8 mouse cellular contexts compared by ENCODE assay signal in the genomic region with DNA sequence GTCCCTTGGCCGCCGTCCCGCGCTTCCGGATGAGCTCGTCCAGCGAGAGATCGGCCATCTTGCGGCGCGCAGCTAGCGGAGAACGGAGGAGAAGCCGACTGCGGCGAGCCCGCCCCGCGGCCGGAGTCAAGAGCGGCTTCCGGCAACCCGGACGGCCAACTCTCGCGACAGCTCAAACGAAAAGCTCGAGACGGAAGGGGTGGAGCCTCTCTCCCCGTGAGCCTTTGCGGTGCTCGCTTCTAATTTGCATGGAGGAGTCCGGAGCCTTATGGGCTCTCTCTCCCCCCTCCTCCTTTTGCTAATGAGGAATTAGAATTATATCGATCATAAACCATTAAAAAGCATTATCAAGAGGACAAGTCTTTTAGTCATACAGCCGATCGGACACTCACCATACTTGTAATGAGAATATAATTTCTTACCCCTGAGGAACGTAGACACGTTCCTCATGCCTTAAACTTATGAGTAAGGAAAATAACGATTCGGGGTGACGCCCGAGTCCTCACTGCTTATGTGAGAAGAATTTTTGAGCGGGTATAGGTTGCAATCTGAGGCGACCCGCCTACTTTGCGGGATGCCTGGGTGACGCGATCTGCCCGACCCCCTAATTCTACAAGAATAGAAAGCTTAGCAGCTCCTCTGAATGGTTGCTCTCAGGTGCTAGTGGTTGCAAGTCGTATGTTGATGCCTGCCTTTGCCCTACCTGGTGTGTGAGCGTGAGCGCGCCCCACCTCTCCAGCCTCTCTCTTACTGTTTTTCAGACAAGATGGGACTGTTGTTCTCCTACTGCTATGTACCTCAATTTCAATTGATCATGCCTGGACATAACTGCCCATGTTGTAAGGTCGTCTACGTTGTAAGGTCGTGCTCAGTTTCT. TPM values are rescaled to one million over a fixed set of nuclear protein-coding genes. Genes with fewer than 3 reads are reported as not detected.
DNase-seq lines count a peak whose midpoint lies in the region; ATAC-seq and TF ChIP-seq lines count a peak whose summit lies in the region.

TSS of gene Poldip3 (minus strand) at position 189 of the 877 bp plus-strand sequence.

- DNase-seq in MEL (ENCODE audit: low read depth, low spot score) = peak; percentile 98
- peak; percentile 98 to 99 for DNase-seq in cerebellum, adult 2 months
- peak; percentile 99 for DNase-seq in forelimb bud, embryonic 11.5 days (ENCODE audit: low read depth, low spot score)
- peak; percentile 99 for DNase-seq in layer of hippocampus, adult 9-10 months (ENCODE audit: low spot score)
- DNase-seq in ovary, postnatal 10 days (ENCODE audit: low spot score) = peak; percentile 95
- peak; percentile 95 to 99 for DNase-seq in thymus, postnatal 10 days (ENCODE audit: low spot score in 2 of 2)

- WGBS in cerebellum, adult 2 months = under 1% methylated on average over 56 of the region's 56 CpGs
- WGBS in lung, embryonic 16.5 days = under 1% methylated on average over 56 of the region's 56 CpGs

- ATAC-seq in hematopoietic stem cell, adult 5-6 weeks (replicated peaks in 1 of 2; ENCODE audit: insufficient read depth in 1 of 2, low FRiP score in 2 of 2, low TSS enrichment in 1 of 2, low read depth in 1 of 2, poor library complexity in 2 of 2, severe bottlenecking in 2 of 2) = peak; percentile 85 to 90
- peak; percentile 95 for ATAC-seq in lung, embryonic 16.5 days (ENCODE audit: low read depth)

- H3K36me3 ChIP-seq in MEL (ENCODE audit: control insufficient read depth in 1 of 2, insufficient read depth in 2 of 2, low read length in 2 of 2) = peaks cover 2 to 7% of the 10 kb centered on the region in 2 experiments; a peak in 3 of 4 replicates
- H3K36me3 ChIP-seq in lung, embryonic 16.5 days (ENCODE audit: control insufficient read depth, insufficient read depth, low read length) = peaks cover 14% of the 10 kb centered on the region; the same call in 1 of the 2 replicates

- no peak for TF ChIP-seq EP300 in MEL (IDR thresholded peaks at IDR 0.05; ENCODE audit: low read depth in 1 of 2, low read length in 2 of 2)

- no peaks in the 10 kb centered on the region for H3K9me3 ChIP-seq in MEL (replicated peaks; ENCODE audit: insufficient read depth, low read length)
- H3K9me3 ChIP-seq in lung, embryonic 16.5 days (ENCODE audit: control insufficient read depth, low read length) = no peaks in the 10 kb centered on the region

- peak within 1 kb of the TSS; percentile 97 to 98 for H3K4me3 ChIP-seq in MEL (ENCODE audit: control insufficient read depth in 1 of 2, insufficient read depth in 1 of 2, low read depth in 2 of 2, low read length in 2 of 2)
- peak within 1 kb of the TSS; percentile 99 for H3K4me3 ChIP-seq in cerebellum, adult 2 months (replicated peaks; ENCODE audit: insufficient read depth, low read depth, low read length)
- H3K4me3 ChIP-seq in lung, embryonic 16.5 days (ENCODE audit: low read length) = peak within 1 kb of the TSS; percentile 97

- peak; percentile 96 to 99 for TF ChIP-seq POLR2A in MEL (IDR thresholded peaks at IDR 0.05; ENCODE audit: control insufficient read depth in 1 of 2, insufficient read depth in 1 of 2, low read depth in 1 of 2, low read length in 2 of 2, poor library complexity in 1 of 2)
- TF ChIP-seq POLR2A in cerebellum, adult 2 months (IDR thresholded peaks at IDR 0.05; ENCODE audit: borderline replicate concordance, insufficient read depth, low read length) = peak; percentile 78

- no peaks in the 10 kb centered on the region for H3K27me3 ChIP-seq in MEL (ENCODE audit: control insufficient read depth in 1 of 2, insufficient read depth in 2 of 2, low read length in 2 of 2)
- H3K27me3 ChIP-seq in cerebellum, adult 2 months (ENCODE audit: control insufficient read depth, insufficient read depth, low read length) = no peaks in the 10 kb centered on the region
- no peaks in the 10 kb centered on the region for H3K27me3 ChIP-seq in lung, embryonic 16.5 days (ENCODE audit: control insufficient read depth, insufficient read depth, low read depth, low read length)

- peak within 1 kb of the TSS; percentile 94 for H3K27ac ChIP-seq in MEL (ENCODE audit: control insufficient read depth, low read depth, low read length)
- peak within 1 kb of the TSS; percentile 100 for H3K27ac ChIP-seq in cerebellum, adult 2 months (ENCODE audit: insufficient read depth, low read length)
- peak within 1 kb of the TSS; percentile 99 for H3K27ac ChIP-seq in lung, embryonic 16.5 days (ENCODE audit: low read length)

- H3K4me1 ChIP-seq in MEL (ENCODE audit: control insufficient read depth in 1 of 2, insufficient read depth in 2 of 2, low read length in 2 of 2) = peaks cover 0 to 16% of the 10 kb centered on the region in 2 experiments; a peak in 2 of 4 replicates
- H3K4me1 ChIP-seq in cerebellum, adult 2 months (ENCODE audit: control insufficient read depth, insufficient read depth, low read length) = peaks cover 8% of the 10 kb centered on the region; the same call in 1 of the 2 replicates
- H3K4me1 ChIP-seq in lung, embryonic 16.5 days (replicated peaks; ENCODE audit: control insufficient read depth, insufficient read depth, low read length) = peaks cover 8% of the 10 kb centered on the region

- TF ChIP-seq CTCF in MEL (IDR thresholded peaks at IDR 0.05 in 2 of 3, conservative IDR thresholded peaks at IDR 0.05 in 1 of 3; ENCODE audit: control insufficient read depth in 1 of 3, insufficient read depth in 1 of 3, low read depth in 2 of 3, low read length in 3 of 3, poor library complexity in 1 of 3, severe bottlenecking in 1 of 3) = no peak
- TF ChIP-seq CTCF in cerebellum, adult 2 months (IDR thresholded peaks at IDR 0.05; ENCODE audit: borderline replicate concordance, insufficient read depth, low read depth, low read length) = no peak

- H3K9ac ChIP-seq in MEL (ENCODE audit: control insufficient read depth, low read depth, low read length, poor library complexity, severe bottlenecking) = peak within 1 kb of the TSS; percentile 91
- H3K9ac ChIP-seq in lung, embryonic 16.5 days (ENCODE audit: low read length) = peak within 1 kb of the TSS; percentile 98

- no peak for TF ChIP-seq RAD21 in MEL (IDR thresholded peaks at IDR 0.05; ENCODE audit: low read depth, low read length)

- peaks cover 45% of the 10 kb centered on the region for H3K79me2 ChIP-seq in MEL (ENCODE audit: control insufficient read depth, insufficient read depth, low read length, poor library complexity)

- peak within 1 kb of the TSS; percentile 85 for H3K4me2 ChIP-seq in lung, embryonic 16.5 days (ENCODE audit: low read depth, low read length)

TF ChIP-seq in MEL, 35 proteins besides CTCF, POLR2A, EP300 and RAD21:
- TF ChIP-seq CHD1 (IDR thresholded peaks at IDR 0.05; ENCODE audit: low read depth, low read length) = no peak
- TF ChIP-seq NELFE (IDR thresholded peaks at IDR 0.05; ENCODE audit: low read depth, low read length) = peak; percentile 92
- TF ChIP-seq MEF2A (IDR thresholded peaks at IDR 0.05; ENCODE audit: extremely low read depth, insufficient replicate concordance, low read depth, low read length, poor library complexity, severe bottlenecking) = no peak
- no peak for TF ChIP-seq MAZ (IDR thresholded peaks at IDR 0.05; ENCODE audit: low read depth, low read length)
- peak; percentile 99 for TF ChIP-seq POLR2AphosphoS5 (IDR thresholded peaks at IDR 0.05; ENCODE audit: borderline replicate concordance, low read depth, low read length)
- TF ChIP-seq ETS1 (IDR thresholded peaks at IDR 0.05; ENCODE audit: low read depth, low read length) = peak; percentile 91
- peak; percentile 88 for TF ChIP-seq HCFC1 (IDR thresholded peaks at IDR 0.05; ENCODE audit: low read depth, low read length)
- no peak for TF ChIP-seq BHLHE40 (IDR thresholded peaks at IDR 0.05; ENCODE audit: borderline replicate concordance, low read depth, low read length)
- TF ChIP-seq CHD2 (IDR thresholded peaks at IDR 0.05; ENCODE audit: low read length) = peak; percentile 97
- no peak for TF ChIP-seq GATA1 (IDR thresholded peaks at IDR 0.05; ENCODE audit: low read depth, low read length)
- peak; percentile 100 for TF ChIP-seq POLR2AphosphoS2 (IDR thresholded peaks at IDR 0.05; ENCODE audit: low read length)
- TF ChIP-seq MAX (IDR thresholded peaks at IDR 0.05; ENCODE audit: low read length) = no peak
- no peak for TF ChIP-seq ZC3H11A (IDR thresholded peaks at IDR 0.05; ENCODE audit: low read depth, low read length)
- no peak for TF ChIP-seq MXI1 (IDR thresholded peaks at IDR 0.05; ENCODE audit: low read depth, low read length)
- TF ChIP-seq MAFK (IDR thresholded peaks at IDR 0.05; ENCODE audit: borderline replicate concordance, low read depth, low read length) = no peak
- peak; percentile 88 for TF ChIP-seq SIN3A (IDR thresholded peaks at IDR 0.05; ENCODE audit: low read length)
- TF ChIP-seq GABPA (IDR thresholded peaks at IDR 0.05; ENCODE audit: low read depth, low read length) = no peak
- TF ChIP-seq ELF1 (IDR thresholded peaks at IDR 0.05; ENCODE audit: low read depth, low read length) = peak; percentile 91
- no peak for TF ChIP-seq ZNF384 (IDR thresholded peaks at IDR 0.05; ENCODE audit: low read depth, low read length)
- TF ChIP-seq USF1 (IDR thresholded peaks at IDR 0.05; ENCODE audit: low read depth, low read length) = no peak
- TF ChIP-seq SMC3 (IDR thresholded peaks at IDR 0.05; ENCODE audit: low read depth, low read length) = no peak
- no peak for TF ChIP-seq E2F4 (IDR thresholded peaks at IDR 0.05; ENCODE audit: borderline replicate concordance, low read depth, low read length)
- no peak for TF ChIP-seq RCOR1 (IDR thresholded peaks at IDR 0.05; ENCODE audit: low read depth, low read length)
- TF ChIP-seq TCF12 (IDR thresholded peaks at IDR 0.05; ENCODE audit: low read depth, low read length) = peak; percentile 56
- no peak for TF ChIP-seq MYC (IDR thresholded peaks at IDR 0.05; ENCODE audit: low read depth, low read length)
- TF ChIP-seq ZKSCAN1 (IDR thresholded peaks at IDR 0.05; ENCODE audit: low read depth, low read length) = no peak
- peak; percentile 100 for TF ChIP-seq ZMIZ1 (IDR thresholded peaks at IDR 0.05; ENCODE audit: low read depth, low read length)
- no peak for TF ChIP-seq USF2 (IDR thresholded peaks at IDR 0.05; ENCODE audit: borderline replicate concordance in 1 of 2, insufficient read depth in 1 of 2, low read depth in 1 of 2, low read length in 2 of 2)
- no peak for TF ChIP-seq TAL1 (IDR thresholded peaks at IDR 0.05; ENCODE audit: low read length)
- peak; percentile 99 for TF ChIP-seq TBP (IDR thresholded peaks at IDR 0.05; ENCODE audit: low read depth, low read length)

RNA-seq across cellular contexts. Expression of gene Poldip3, which starts in this region (rescaled TPM):
- total RNA-seq in MEL (2012; rRNA removed) = 104 and 113 TPM in 2 replicates
- polyA plus RNA-seq in MEL (2012; ENCODE audit: insufficient read depth in 1 of 2, insufficient read length in 2 of 2, low read depth in 1 of 2, low replicate concordance in 2 of 2, missing spikeins in 1 of 2) = 100 to 1,000 TPM in 1 of 2 experiments, not detected in 1; 123 TPM
- polyA plus RNA-seq in cerebellum, adult 2 months (2012; rRNA removed) = 73.3 and 74.1 TPM in 2 replicates
- total RNA-seq in hematopoietic stem cell, adult 5-6 weeks (2017) = 86.0 and 96.3 TPM in 2 replicates
- 137 TPM in 2 replicates for polyA plus RNA-seq in lung, embryonic 16.5 days (2015; fragmentation: Nextera tagmentation; extraction: Ambion mirVana)

Comparison
In these comparisons a context has a peak if more than half of its experiments do, and no peak if none do; other contexts are left out.
1. Peak in every context shown above with its lines: DNase-seq, ATAC-seq, H3K4me3 ChIP-seq and H3K27ac ChIP-seq.